Mouse (Mus musculus) T-helper 2 cell (primary cell): Measurements from ENCODE around the gene Galntl6.

Experiments used
- in situ Hi-C: fragments of 300-600 bp; cut with MboI, MseI; formaldehyde crosslinking; loops from one replicate; pipeline ENCODE4 v1.15.1; 2025; ENCODE audit warnings: high pct_unique_total_duplicates

The Galntl6 gene

GRCm38 (mm10) chr8:58912196-58912839 lies at the start of gene Galntl6:
Gene Galntl6 (minus strand): TSS chr8:58912640.
- in situ Hi-C loops: no loop called here

GRCm38 (mm10) chr8:58957195-58957739 lies 44.8 kb upstream of the Galntl6 start:
- in situ Hi-C loops: no loop called here

DNA sequence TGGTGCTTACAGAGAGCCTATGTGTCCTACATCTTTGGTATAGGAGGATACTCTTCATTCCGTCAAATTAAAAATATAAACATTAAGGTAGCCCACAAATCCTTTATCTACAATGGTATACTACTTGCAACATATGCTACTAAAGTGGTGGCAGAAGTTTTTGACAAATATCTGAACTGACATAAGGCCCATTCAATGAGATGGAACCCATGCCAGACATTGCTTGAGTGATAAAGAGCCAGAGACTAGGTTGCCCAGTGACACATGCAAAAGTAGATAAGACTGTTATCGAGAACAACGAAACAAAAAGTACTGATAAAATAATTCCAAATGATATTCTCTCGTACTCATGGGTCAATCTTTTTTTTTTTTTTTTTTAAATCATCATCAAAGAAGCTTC lies 31.3 kb upstream of the Galntl6 start:
- in situ Hi-C loops: no loop called here

- in situ Hi-C loops: no loop called here
These were observed 18.6 kb upstream of the Galntl6 start for GRCm38 (mm10) chr8:58931066-58931465.

DNA sequence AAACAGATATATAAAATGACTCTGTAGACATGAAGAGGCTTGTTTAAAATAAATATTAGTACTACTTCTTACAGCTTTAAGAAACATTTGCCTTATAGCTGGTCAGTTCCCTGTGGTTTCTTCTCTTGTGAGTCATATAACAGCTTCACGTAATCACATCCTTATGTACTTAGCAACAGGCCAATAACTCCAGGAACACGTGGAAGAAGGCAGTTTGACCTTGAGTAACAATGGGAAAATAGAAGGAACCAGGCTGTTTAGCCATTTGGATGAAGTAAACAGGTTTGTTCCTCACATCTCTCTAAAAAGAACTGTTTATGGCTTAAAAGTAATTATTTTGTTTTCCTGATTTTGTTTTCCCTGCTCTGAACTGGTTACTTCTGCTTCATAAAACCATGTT lies 2.7 kb upstream of the Galntl6 start:
- in situ Hi-C loops: no loop called here

- in situ Hi-C loops: no loop called here
These were observed 1.2 kb upstream of the Galntl6 start for GRCm38 (mm10) chr8:58913640-58913968.

GRCm38 (mm10) chr8:58912840-58913639 lies 600 bp upstream of the Galntl6 start:
- in situ Hi-C loops: no loop called here

- in situ Hi-C loops: no loop called here
These were observed 763 bp downstream of the Galntl6 start, which contains the start of gene BC030500 for GRCm38 (mm10) chr8:58911677-58912076. Gene BC030500 (plus strand): TSS chr8:58911755.

GRCm38 (mm10) chr8:58904465-58904864 lies 8.0 kb downstream of the Galntl6 start:
- in situ Hi-C loops: no loop called here

GRCm38 (mm10) chr8:58895960-58896359 lies 16.5 kb downstream of the Galntl6 start:
- in situ Hi-C loops: no loop called here

DNA sequence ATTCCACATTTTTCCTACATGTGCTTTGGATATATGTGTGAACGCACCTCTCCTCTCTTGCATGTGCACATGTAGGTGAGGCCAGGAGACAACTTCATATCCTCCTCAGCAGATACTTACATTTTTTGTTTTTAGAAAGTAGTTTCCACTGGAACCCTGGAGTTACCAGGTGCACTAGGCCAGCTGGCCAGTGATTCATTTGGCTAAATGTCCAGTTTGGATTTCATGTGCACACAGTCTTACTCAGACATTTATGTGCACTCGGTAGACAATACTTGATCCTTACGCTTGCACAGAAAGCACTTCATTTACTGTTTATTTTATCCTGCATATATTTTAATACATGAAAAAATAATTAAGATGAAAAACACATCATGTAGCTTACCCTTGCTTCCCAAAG lies 21.8 kb downstream of the Galntl6 start:
- in situ Hi-C loops: no loop called here

GRCm38 (mm10) chr8:58886405-58886804 lies 26.0 kb downstream of the Galntl6 start:
- in situ Hi-C loops: no loop called here

DNA sequence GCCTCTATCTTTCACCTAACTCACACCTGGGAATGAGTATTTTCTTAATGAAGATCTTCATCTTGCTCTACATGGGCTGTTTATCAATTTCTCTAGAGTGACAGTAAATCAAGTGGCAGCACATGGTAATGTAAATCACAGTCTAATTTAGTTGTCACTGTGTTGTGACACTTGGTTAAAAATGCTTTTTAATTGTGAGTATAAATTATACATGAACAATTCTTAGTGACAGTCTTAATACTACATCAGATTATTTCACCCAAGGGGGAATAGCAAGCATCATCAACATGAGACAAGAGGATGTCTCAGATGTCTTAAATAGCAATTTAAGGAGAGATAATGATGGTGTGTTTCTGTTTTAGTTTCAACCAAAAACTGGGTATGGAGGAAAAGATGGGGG lies 88.1 kb downstream of the Galntl6 start:
- in situ Hi-C loops: no loop called here

DNA sequence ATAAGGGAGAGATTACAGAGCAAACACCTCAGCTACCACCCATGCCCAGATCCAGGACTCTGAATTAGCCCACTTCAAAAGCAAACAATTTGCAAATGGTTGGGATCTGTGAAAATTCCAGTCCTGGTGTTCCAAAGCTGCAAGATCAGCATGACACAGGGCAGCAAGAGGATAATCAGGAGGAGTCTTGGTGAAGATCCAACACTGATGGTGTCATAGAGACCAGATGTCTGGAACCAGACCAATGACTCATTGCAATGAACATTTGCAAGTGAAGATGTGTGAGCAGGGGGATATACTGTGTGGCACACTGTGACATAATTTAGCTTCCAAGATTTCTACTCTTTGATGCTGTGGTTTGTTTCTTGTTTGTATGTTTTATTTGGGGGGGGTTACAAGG lies 107.2 kb downstream of the Galntl6 start:
- in situ Hi-C loops: no loop called here

- in situ Hi-C loops: no loop called here
These were observed 110.6 kb downstream of the Galntl6 start for GRCm38 (mm10) chr8:58801847-58802246.

- in situ Hi-C loops: no loop called here
These were observed 158.7 kb downstream of the Galntl6 start for GRCm38 (mm10) chr8:58753769-58754168.

- in situ Hi-C loops: no loop called here
These were observed 174.5 kb downstream of the Galntl6 start for GRCm38 (mm10) chr8:58737963-58738362.

DNA sequence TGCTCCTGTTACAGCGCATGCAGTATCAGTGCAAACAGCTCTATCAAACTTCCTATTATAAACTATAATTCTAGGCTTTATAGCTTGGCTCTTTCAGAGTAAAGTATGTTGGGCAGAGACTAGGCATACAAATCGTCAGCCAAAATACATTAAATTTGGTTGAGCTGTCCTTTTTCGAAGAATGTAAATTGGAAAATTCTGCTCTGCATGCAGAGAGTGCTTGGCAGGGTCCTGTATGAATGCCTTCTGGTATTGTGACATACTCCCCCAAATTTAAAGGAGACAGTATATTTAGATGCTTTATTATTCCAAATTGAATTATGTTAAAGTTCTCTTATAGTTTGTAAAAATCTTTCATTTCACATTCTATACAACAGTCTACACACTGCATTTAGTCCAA lies 220.7 kb downstream of the Galntl6 start:
- in situ Hi-C loops: no loop called here

GRCm38 (mm10) chr8:58677847-58678450 lies 234.5 kb downstream of the Galntl6 start:
- in situ Hi-C loops: no loop called here

GRCm38 (mm10) chr8:58669075-58669474 lies 243.4 kb downstream of the Galntl6 start:
- in situ Hi-C loops: no loop called here

DNA sequence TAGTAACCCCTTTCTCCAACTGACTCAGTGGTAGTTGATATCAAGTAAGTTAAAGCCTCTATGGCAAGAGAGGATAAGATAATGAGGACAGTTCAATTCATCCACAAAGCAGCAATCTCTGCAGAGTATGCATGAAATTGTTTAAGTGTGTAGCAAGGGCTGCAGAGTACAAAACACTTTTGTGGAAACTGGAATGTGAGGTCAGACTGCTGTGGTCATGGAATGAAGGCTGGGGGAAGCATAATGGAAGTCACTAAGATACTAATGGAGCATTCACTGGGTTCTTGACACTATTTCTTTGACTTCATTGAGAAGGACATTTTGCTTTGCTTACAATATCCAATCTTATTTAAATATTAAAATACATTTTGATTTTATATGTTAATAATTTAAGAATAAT lies 252.4 kb downstream of the Galntl6 start:
- in situ Hi-C loops: no loop called here

- in situ Hi-C loops: no loop called here
These were observed 256.8 kb downstream of the Galntl6 start for GRCm38 (mm10) chr8:58655631-58656030.

- in situ Hi-C loops: no loop called here
These were observed 306.0 kb downstream of the Galntl6 start for GRCm38 (mm10) chr8:58606451-58606850.
